Mouse (Mus musculus) bone marrow, adult 2 months (tissue): ENCODE results near the gene Grm1. TPM values are rescaled to one million over a fixed set of nuclear protein-coding genes. Genes with fewer than 3 reads are reported as not detected.

Experiments
- H3K27ac ChIP-seq: fragments of 200-500 bp; 2 replicates; pipeline ENCODE4 v1.5.1; 2012; ENCODE audit warnings: low read depth, mild to moderate bottlenecking, control low read depth, inconsistent platforms, low read length; ENCODE audit not compliant: control insufficient read depth, poor library complexity, insufficient read depth
- H3K4me1 ChIP-seq: fragments of 200-500 bp; 2 replicates; pipeline ENCODE4 v1.6.1; 2011; ENCODE audit warnings: low read length; ENCODE audit not compliant: control insufficient read depth, insufficient read depth
- H3K4me3 ChIP-seq: fragments of 200-500 bp; replicated peaks from 2 replicates; pipeline ENCODE3; 2011; ENCODE audit warnings: mild to moderate bottlenecking, low read depth, low read length, control low read depth; ENCODE audit not compliant: control insufficient read depth
- CTCF ChIP-seq: fragments of 200-500 bp; IDR thresholded peaks from 2 replicates; pipeline ENCODE4 v1.5.1; 2011; ENCODE audit warnings: low read length, control low read depth; ENCODE audit not compliant: control insufficient read depth, insufficient read depth
- POLR2A ChIP-seq: fragments of 200-500 bp; IDR thresholded peaks from 2 replicates; pipeline ENCODE4 v1.6.1; 2011; ENCODE audit warnings: low read depth, mild to moderate bottlenecking, control low read depth, low read length, borderline replicate concordance; ENCODE audit not compliant: control insufficient read depth
- WGBS: fragments of 180-500 bp; shearing (Covaris S2); methylation state at CpG from one replicate; pipeline ENCODE4 v1.1.7; 2018; 5-methylcytosine and 5-hydroxymethylcytosine counted together
- polyA plus RNA-seq: library from polyadenylated mRNA; stranded (reverse); fragments of >200 nt; gene quantifications from 2 replicates; pipeline ENCODE4 v1.2.4, GENCODE M21; 2011; ENCODE audit warnings: low replicate concordance; ENCODE audit not compliant: missing spikeins, insufficient read depth, insufficient read length

The Grm1 gene
- polyA plus RNA-seq, 1 experiment, result not detected

DNA sequence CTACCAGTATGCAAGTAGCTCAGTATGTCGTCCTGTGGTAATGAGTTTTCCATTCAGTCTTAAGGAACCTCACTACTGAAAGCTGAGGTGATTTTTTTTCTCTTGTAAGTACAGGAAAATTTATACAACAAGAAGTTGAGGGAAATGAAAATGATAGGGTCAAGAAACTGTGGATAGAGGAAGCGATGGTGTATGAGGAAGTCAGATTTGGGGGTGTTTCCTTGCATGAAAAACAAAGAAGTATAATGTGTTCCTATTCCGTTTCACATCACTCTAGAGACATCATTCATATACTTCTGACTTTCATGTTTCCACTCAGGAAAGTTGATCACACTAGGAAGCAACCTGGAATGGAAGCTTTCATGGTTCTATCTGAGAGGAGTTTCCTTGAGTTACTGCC lies 422.2 kb downstream of the Grm1 start:
- TF ChIP-seq CTCF, result no peak
- no peak for TF ChIP-seq POLR2A
- 49% methylated on average over 3 of the region's 3 CpGs for WGBS
- no peak overlapping the region for H3K4me3 ChIP-seq
- H3K4me1 ChIP-seq, result no peaks in the 10 kb centered on the region
- H3K27ac ChIP-seq, result no peak overlapping the region

DNA sequence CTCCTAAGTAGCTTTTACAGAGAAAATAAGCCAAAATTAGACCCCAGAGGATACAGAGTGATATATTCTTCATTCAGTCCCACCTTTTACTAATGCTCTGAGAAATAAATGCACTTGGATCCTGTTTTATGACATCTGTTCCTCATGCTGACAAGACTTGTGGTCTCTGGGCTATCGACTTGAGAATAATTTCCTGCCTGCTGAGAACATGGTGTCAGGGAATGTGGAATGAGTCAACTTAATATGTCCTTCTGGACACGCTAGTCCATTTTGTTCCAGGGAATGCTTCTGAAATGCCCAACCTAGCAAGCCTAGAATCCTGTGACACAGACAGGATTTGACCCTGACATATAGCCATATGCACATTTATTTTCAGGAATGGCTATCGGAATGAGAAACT lies 423.0 kb downstream of the Grm1 start:
- Histone ChIP-seq H3K27ac (no peak overlapping the region), H3K4me1 (no peaks in the 10 kb centered on the region), H3K4me3 (no peak overlapping the region)
- 68% methylated on average over 3 of the region's 3 CpGs for WGBS
- no peak for TF ChIP-seq POLR2A
- TF ChIP-seq CTCF, result no peak

DNA sequence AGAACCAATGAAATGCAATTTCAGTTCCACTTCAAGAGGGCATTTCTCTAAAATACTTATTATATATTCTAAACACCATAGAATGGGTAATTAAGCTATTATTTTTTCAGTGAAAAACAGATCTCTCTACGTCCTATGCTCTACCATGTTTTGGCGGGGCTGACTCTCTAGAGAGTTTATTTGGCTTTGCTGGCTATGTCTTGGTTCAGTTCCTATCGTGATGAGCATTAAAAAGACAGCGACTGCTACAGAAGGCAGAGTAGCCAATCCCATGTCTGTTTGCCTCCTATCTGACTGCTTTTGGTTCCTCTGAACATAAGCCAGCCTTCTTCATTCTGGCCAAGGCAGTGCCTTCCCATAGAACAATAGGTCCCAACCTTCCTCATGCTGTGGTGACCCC lies 425.5 kb downstream of the Grm1 start:
- no peak overlapping the region for H3K4me3 ChIP-seq
- TF ChIP-seq POLR2A (no peak), CTCF (no peak)
- WGBS, result 77% methylated on average over 4 of the region's 4 CpGs

DNA sequence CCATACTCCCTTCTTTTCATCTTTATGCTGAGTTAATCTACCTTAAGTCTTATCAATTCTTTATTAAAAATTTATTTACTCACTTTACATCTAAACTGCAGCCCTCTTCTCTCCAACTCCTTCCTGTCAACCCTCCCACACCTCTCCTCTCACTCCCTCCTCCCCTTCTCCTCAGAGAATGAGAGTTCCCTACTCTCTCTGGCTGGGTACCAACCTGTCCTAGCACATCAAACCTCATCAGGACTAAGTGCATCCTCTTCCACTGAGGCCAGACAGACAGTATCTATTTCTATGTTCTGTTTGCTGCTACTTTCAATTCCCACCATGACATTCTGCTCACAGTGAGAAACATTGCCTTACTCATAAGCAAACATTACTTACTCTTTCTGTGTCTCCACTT lies 426.2 kb downstream of the Grm1 start:
- H3K4me3 ChIP-seq, result no peak overlapping the region
- H3K4me1 ChIP-seq, result no peaks in the 10 kb centered on the region
- TF ChIP-seq POLR2A (no peak), CTCF (no peak)
- H3K27ac ChIP-seq, result no peak overlapping the region

More for the DNA sequence above, 425.5 kb downstream of the Grm1 start:
- Histone ChIP-seq H3K27ac (no peak overlapping the region), H3K4me1 (no peaks in the 10 kb centered on the region)

Other genes with a start within 250 kb of the Grm1 start
- 2.9 and 3.8 TPM in 2 replicates for gene Shprh, start 67.1 kb upstream of the Grm1 start, polyA plus RNA-seq
- gene Fbxo30, start 199.0 kb upstream of the Grm1 start, polyA plus RNA-seq, result 22.0 and 22.6 TPM in 2 replicates